Mouse (Mus musculus) kidney, postnatal 10 days (tissue): ENCODE results near the gene Sbf1.

Source experiments
- DNase-seq: peaks from one replicate; pipeline ENCODE4 v3.0.0; 2021; ENCODE audit warnings: mixed read lengths

The Sbf1 gene

GRCm38 (mm10) chr15:89316146-89316545, 1.0 kb upstream of the Sbf1 start:
- DNase-seq, result peak; percentile 37

GRCm38 (mm10) chr15:89314511-89315189, 461 bp downstream of the Sbf1 start:
- DNase-seq, result peak; percentile 65

GRCm38 (mm10) chr15:89314107-89314506, 1.0 kb downstream of the Sbf1 start:
- DNase-seq, result no peak

GRCm38 (mm10) chr15:89313359-89313758, 1.8 kb downstream of the Sbf1 start:
- DNase-seq, result no peak

GRCm38 (mm10) chr15:89309962-89310498, 5.1 kb downstream of the Sbf1 start:
- no peak for DNase-seq

- no peak for DNase-seq
Observed at GRCm38 (mm10) chr15:89308406-89309139, 6.5 kb downstream of the Sbf1 start.

- no peak for DNase-seq
Observed at GRCm38 (mm10) chr15:89307461-89307860, 7.7 kb downstream of the Sbf1 start.

GRCm38 (mm10) chr15:89305966-89306365, 9.1 kb downstream of the Sbf1 start:
- DNase-seq, result no peak

GRCm38 (mm10) chr15:89300600-89300999, 14.5 kb downstream of the Sbf1 start:
- peak; percentile 48 for DNase-seq

- DNase-seq, result peak; percentile 46
Observed at GRCm38 (mm10) chr15:89300180-89300579, 14.9 kb downstream of the Sbf1 start.

- no peak for DNase-seq
Observed at GRCm38 (mm10) chr15:89297695-89298094, 17.4 kb downstream of the Sbf1 start.

GRCm38 (mm10) chr15:89296465-89296864, 18.6 kb downstream of the Sbf1 start:
- peak; percentile 57 for DNase-seq

- no peak for DNase-seq
Observed at GRCm38 (mm10) chr15:89295580-89296165, 19.4 kb downstream of the Sbf1 start.

- no peak for DNase-seq
Observed at GRCm38 (mm10) chr15:89293778-89294177, 21.3 kb downstream of the Sbf1 start.

GRCm38 (mm10) chr15:89292795-89293194, 22.3 kb downstream of the Sbf1 start:
- DNase-seq, result no peak

GRCm38 (mm10) chr15:89291521-89291920, 23.6 kb downstream of the Sbf1 start:
- DNase-seq, result no peak

GRCm38 (mm10) chr15:89289455-89289854, 25.7 kb downstream of the Sbf1 start:
- no peak for DNase-seq

- DNase-seq, result no peak
Observed at GRCm38 (mm10) chr15:89288227-89288767, 26.8 kb downstream of the Sbf1 start.

- DNase-seq, result no peak
Observed at GRCm38 (mm10) chr15:89286582-89286981, 28.5 kb downstream of the Sbf1 start.

GRCm38 (mm10) chr15:89286114-89286513, 29.0 kb downstream of the Sbf1 start:
- DNase-seq, result no peak

- no peak for DNase-seq
Observed at GRCm38 (mm10) chr15:89285478-89285877, 29.6 kb downstream of the Sbf1 start.

GRCm38 (mm10) chr15:89285004-89285403, 30.1 kb downstream of the Sbf1 start:
- DNase-seq, result no peak

GRCm38 (mm10) chr15:89284094-89284493, 31.0 kb downstream of the Sbf1 start:
- no peak for DNase-seq
